Mouse (Mus musculus) adrenal gland, postnatal 0 days (tissue): ENCODE measurements around the gene Snca. TPM values are rescaled to one million over a fixed set of nuclear protein-coding genes. Genes with fewer than 3 reads are reported as not detected.

Source experiments
- polyA plus RNA-seq: library from polyadenylated mRNA; unstranded; fragments of >200 nt; fragmentation: Nextera tagmentation; extraction: Ambion mirVana; gene quantifications from 2 replicates; pipeline ENCODE4 v1.2.1, GENCODE M21; 2015

Snca gene
- polyA plus RNA-seq, result 45.2 and 78.0 TPM in 2 replicates

GRCm38 (mm10) chr6:60829282-60829891 is at the start of gene Snca:
Gene Snca, minus strand, starts transcription at chr6:60829855.

Other genes starting within 250 kb of the Snca start
- gene Mmrn1, start 95.1 kb upstream of the Snca start, polyA plus RNA-seq, result 0.50 and 1.6 TPM in 2 replicates